Mouse (Mus musculus) E14TG2a.4 (cell line): ENCODE data around the gene Vgll4.

Experiments
- CTCF ChIP-seq: conservative IDR thresholded peaks from 2 replicates; pipeline ENCODE4 v1.5.1; 2014; ENCODE audit warnings: low read length
- NANOG ChIP-seq: IDR thresholded peaks from 2 replicates; pipeline ENCODE4 v1.6.1; 2014; ENCODE audit warnings: borderline replicate concordance, low read length, mixed read lengths

- TF ChIP-seq CTCF, result no peak
- no peak for TF ChIP-seq NANOG
Observed at GRCm38 (mm10) chr6:114842131-114842530, 127.7 kb downstream of the Vgll4 start.
